Mouse (Mus musculus) liver, embryonic 11.5 days (tissue): ENCODE data around the gene Scn1a. TPM values are rescaled to one million over a fixed set of nuclear protein-coding genes. Genes with fewer than 3 reads are reported as not detected.

Experiments used
- ATAC-seq: fragments of 200-750 bp; cut with Nextera tagmentation; replicated peaks from 2 replicates; pipeline ENCODE4 v1.8.0; 2017; ENCODE audit warnings: moderate number of reproducible peaks, mild to moderate bottlenecking, moderate TSS enrichment, moderate library complexity; ENCODE audit not compliant: low FRiP score
- DNase-seq: peaks from one replicate; pipeline ENCODE4 v3.0.0-alpha.2; 2017; ENCODE audit warnings: low spot score
- H3K27ac ChIP-seq: fragments of 300-500 bp; sonication (generic); 2 replicates; pipeline ENCODE4 v1.5.1; 2014; ENCODE audit warnings: mild to moderate bottlenecking, low read depth, low read length, control low read depth
- H3K27me3 ChIP-seq: fragments of 300-500 bp; sonication (generic); replicated peaks from 2 replicates; pipeline ENCODE4 v1.6.1; 2014; ENCODE audit warnings: low read length, mixed read lengths; ENCODE audit not compliant: control insufficient read depth, insufficient read depth
- H3K36me3 ChIP-seq: fragments of 300-500 bp; sonication (generic); 2 replicates; pipeline ENCODE4 v1.6.1; 2014; ENCODE audit warnings: mild to moderate bottlenecking, low read length, moderate library complexity, mixed read lengths; ENCODE audit not compliant: control insufficient read depth, insufficient read depth
- H3K4me1 ChIP-seq: fragments of 300-500 bp; sonication (generic); replicated peaks from 2 replicates; pipeline ENCODE4 v1.6.1; 2014; ENCODE audit warnings: low read length, mixed read lengths; ENCODE audit not compliant: control insufficient read depth, insufficient read depth
- H3K4me2 ChIP-seq: fragments of 300-500 bp; sonication (generic); 2 replicates; pipeline ENCODE4 v1.6.1; 2014; ENCODE audit warnings: mild to moderate bottlenecking, control low read depth, moderate library complexity
- H3K4me3 ChIP-seq: fragments of 300-500 bp; sonication (generic); 2 replicates; pipeline ENCODE4 v1.5.1; 2014; ENCODE audit warnings: low read depth, low read length, control low read depth
- H3K9ac ChIP-seq: fragments of 300-500 bp; sonication (generic); 2 replicates; pipeline ENCODE4 v1.6.1; 2014; ENCODE audit warnings: low read depth, low read length, control low read depth
- H3K9me3 ChIP-seq: fragments of 300-500 bp; sonication (generic); 2 replicates; pipeline ENCODE4 v1.6.1; 2016; ENCODE audit warnings: low read length, inconsistent platforms, mixed read lengths; ENCODE audit not compliant: control insufficient read depth
- WGBS: fragments of 180-500 bp; shearing (Covaris S2); extraction: QIAGEN DNeasy Blood & Tissue Kit; methylation state at CpG from one replicate; pipeline ENCODE4 v1.1.7; 2014; 5-methylcytosine and 5-hydroxymethylcytosine counted together
- polyA plus RNA-seq: library from polyadenylated mRNA; unstranded; fragments of >200 nt; fragmentation: Nextera tagmentation; extraction: Ambion mirVana; gene quantifications from 2 replicates; pipeline ENCODE4 v1.2.1, GENCODE M21; 2014

The Scn1a gene
- polyA plus RNA-seq, result 0.10 and 0.33 TPM in 2 replicates

DNA sequence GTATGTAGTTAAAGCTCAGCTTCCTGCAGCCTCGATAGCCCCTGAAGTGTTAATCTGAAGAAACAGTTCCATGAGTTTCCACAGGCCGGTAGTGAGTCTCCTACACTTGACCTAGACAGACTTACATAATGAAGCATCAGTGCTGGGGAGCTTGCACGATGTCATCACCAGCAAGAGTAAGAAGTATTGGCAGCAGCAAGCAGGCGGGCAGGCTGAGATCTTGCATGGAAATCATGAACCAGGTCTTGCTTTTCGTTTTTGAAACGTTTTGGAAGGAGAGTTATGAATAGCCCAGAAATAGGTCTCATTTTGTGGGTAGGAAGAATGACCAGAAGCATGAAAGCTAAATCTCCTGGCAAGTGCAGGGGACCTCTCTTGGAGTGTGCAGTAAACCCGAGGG, at the start of gene Scn1a:
Gene Scn1a, minus strand, starts transcription at position 130 of the 400 bp plus-strand sequence.
- no peak within 1 kb of the TSS for H3K9ac ChIP-seq
- no peak within 1 kb of the TSS for H3K4me3 ChIP-seq
- H3K4me2 ChIP-seq, result peak within 1 kb of the TSS; percentile 46
- DNase-seq, result no peak
- no peaks in the 10 kb centered on the region for H3K36me3 ChIP-seq
- no peaks in the 10 kb centered on the region for H3K27me3 ChIP-seq
- no peaks in the 10 kb centered on the region for H3K9me3 ChIP-seq
- no peaks in the 10 kb centered on the region for H3K4me1 ChIP-seq
- WGBS, result 18% methylated on average over 7 of the region's 7 CpGs
- no peak for ATAC-seq
- no peak within 1 kb of the TSS for H3K27ac ChIP-seq

DNA sequence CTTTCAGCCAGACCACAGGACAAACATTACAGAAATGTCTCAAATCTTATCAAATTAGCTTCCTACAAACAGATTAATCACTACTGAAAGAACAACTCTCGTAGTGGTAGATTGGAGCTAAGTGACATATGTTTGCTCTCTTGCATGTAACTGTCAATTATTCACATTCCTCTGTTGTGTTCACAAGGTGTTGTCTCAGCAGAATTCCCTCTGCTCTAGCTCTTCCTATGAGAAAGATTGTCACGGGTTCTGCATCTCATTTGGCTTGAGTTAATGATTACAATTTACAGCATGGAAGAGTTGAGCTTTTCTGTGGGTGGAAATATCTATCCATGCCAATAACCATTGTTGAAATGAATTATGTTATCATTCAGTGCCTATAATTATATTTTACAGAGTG, 37.8 kb upstream of the Scn1a start:
- no peak for ATAC-seq
- H3K27ac ChIP-seq, result no peak overlapping the region
- 51% methylated on average over 2 of the region's 2 CpGs for WGBS

DNA sequence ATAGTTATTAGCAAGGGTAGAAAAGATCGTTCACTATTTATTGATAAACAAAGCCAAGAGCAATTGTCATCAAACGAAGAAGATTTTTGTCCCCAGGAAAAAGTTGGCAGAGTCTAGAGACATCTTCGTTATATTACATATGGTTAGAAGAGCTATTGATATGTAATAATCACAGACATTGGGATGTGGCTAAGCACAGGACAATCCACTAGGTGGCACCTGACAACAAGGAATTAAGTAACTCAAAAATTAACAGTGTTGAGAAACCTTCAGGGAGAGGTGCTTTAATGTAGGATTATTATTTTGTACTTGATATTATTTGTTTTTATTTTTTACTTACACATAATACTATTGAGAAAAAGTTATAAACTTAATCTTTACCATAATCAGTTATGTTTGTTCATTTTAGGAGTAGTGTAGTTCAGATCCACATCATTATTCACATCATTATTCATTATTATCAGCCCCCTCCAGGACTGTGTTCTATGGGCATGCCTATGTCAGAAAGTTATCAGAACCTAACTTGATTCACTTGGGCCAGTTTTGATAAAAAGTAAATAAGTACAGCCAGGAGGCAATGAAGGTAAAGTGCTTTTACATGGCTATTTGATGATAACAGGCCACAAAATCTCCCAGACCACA, 32.7 kb upstream of the Scn1a start:
- Histone ChIP-seq H3K36me3 (no peaks in the 10 kb centered on the region), H3K27ac (no peak overlapping the region), H3K9me3 (no peaks in the 10 kb centered on the region), H3K27me3 (no peaks in the 10 kb centered on the region), H3K4me3 (no peak overlapping the region), H3K9ac (no peak overlapping the region), H3K4me2 (no peak overlapping the region), H3K4me1 (no peaks in the 10 kb centered on the region)
- WGBS, result 44% methylated on average over 3 of the region's 3 CpGs
- ATAC-seq, result no peak
- DNase-seq, result no peak

More for the DNA sequence above, 37.8 kb upstream of the Scn1a start:
- H3K36me3 ChIP-seq, result no peaks in the 10 kb centered on the region
- H3K27me3 ChIP-seq, result no peaks in the 10 kb centered on the region
- no peak overlapping the region for H3K4me3 ChIP-seq
- H3K4me1 ChIP-seq, result no peaks in the 10 kb centered on the region
- no peak overlapping the region for H3K4me2 ChIP-seq
- no peak overlapping the region for H3K9ac ChIP-seq
- no peak for DNase-seq
- H3K9me3 ChIP-seq, result no peaks in the 10 kb centered on the region

DNA sequence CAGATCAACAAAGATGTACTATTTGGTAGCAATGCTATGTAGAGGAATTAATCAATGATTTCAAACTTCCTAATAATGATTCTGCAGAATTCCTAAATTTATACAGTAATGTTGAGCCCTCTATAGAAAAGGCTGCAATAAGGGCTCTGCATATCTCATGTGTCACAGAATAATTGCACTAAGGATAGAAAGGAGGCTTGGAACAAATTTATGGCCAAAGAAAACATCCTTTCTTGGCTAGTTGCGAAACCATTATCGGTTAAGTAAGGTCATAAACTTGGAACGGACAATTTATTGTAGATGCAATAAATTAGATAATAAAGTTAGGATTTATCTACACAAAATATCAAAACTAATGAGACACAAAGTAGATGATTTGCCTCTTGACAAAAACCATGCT, 24.8 kb upstream of the Scn1a start:
- H3K4me2 ChIP-seq, result no peak overlapping the region
- no peak overlapping the region for H3K27ac ChIP-seq
- no peaks in the 10 kb centered on the region for H3K9me3 ChIP-seq
- no peaks in the 10 kb centered on the region for H3K27me3 ChIP-seq
- H3K4me3 ChIP-seq, result no peak overlapping the region
- WGBS, result 74% methylated on average over 3 of the region's 3 CpGs
- DNase-seq (no peak), ATAC-seq (no peak)
- no peaks in the 10 kb centered on the region for H3K4me1 ChIP-seq
- no peaks in the 10 kb centered on the region for H3K36me3 ChIP-seq
- no peak overlapping the region for H3K9ac ChIP-seq

DNA sequence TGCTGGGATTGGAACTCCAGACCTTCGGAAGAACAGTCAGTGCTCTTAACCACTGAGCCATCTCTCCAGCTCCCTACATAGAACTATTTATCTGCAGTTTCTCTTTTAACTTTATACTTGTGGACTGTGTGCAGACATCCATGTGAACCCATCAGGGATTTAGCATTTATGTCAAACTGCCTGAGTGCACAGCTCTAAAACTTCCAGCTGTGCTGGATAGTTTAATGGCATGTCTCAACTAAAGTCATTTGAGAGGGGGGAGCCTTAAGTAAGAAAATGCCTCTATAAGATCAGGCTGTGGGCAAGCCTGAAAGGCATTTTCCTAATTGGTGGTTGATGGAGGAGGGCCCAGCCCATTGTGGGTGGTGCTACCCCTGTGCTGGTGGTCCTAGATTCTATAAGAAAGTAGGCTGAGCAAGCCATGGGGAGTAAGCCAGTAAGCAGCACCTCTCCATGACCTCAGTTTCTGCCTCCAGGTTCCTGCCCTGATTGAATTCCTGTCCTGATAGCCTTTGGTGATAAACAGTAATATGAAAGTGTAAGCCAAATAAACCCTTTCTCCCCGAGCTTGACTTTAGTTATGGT, 24.3 kb upstream of the Scn1a start:
- Histone ChIP-seq H3K27ac (no peak overlapping the region), H3K9ac (no peak overlapping the region), H3K4me3 (no peak overlapping the region), H3K27me3 (no peaks in the 10 kb centered on the region), H3K36me3 (no peaks in the 10 kb centered on the region), H3K4me1 (no peaks in the 10 kb centered on the region), H3K9me3 (no peaks in the 10 kb centered on the region), H3K4me2 (no peak overlapping the region)
- 75% methylated on average over 2 of the region's 2 CpGs for WGBS
- no peak for ATAC-seq
- DNase-seq, result no peak

DNA sequence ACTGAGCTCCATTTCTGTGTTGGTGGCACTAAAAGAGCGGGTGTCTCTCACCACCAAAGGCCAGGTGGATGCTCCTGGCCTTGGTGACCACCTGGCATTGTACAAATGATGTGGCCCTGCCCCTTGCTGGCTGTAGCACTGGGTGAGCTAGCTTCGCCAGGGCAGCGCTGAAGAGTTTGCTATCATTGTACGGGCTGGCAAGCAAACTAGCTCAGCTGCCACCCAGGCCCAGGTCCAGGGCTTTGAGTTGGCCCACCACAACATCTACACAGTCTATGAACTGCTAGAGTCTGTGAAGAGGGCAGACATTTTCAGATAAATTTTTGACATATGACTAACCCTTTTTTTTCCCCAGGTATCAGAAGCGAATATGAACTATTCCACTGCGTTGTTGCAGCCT, 23.3 kb upstream of the Scn1a start:
- Histone ChIP-seq H3K4me3 (no peak overlapping the region), H3K27ac (no peak overlapping the region), H3K4me1 (no peaks in the 10 kb centered on the region), H3K36me3 (no peaks in the 10 kb centered on the region), H3K9ac (no peak overlapping the region), H3K9me3 (no peaks in the 10 kb centered on the region), H3K27me3 (no peaks in the 10 kb centered on the region), H3K4me2 (no peak overlapping the region)
- DNase-seq (no peak), ATAC-seq (no peak)
- WGBS, result 85% methylated on average over 6 of the region's 6 CpGs

DNA sequence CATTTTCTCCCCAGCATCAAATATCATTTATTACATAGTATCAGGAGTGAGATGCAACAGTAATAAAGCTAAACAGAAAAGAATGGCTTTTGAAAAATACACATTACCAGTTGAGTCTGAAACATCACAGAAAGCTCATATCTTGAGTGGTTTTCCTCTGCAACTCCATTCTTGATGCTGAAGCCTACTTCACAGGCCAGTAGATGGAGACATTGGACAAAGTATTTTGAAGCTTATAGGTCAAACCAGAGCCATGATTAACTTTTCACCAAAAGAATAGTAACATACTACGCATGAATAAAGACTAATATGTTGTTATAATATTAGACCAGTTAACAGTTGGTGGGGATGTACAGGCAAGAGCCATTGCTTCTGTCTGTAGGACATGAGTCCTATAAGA, 21.8 kb upstream of the Scn1a start:
- no peak overlapping the region for H3K27ac ChIP-seq
- H3K4me2 ChIP-seq, result no peak overlapping the region
- H3K27me3 ChIP-seq, result no peaks in the 10 kb centered on the region
- ATAC-seq (no peak), DNase-seq (no peak)
- H3K36me3 ChIP-seq, result no peaks in the 10 kb centered on the region
- no peak overlapping the region for H3K9ac ChIP-seq
- H3K4me1 ChIP-seq, result no peaks in the 10 kb centered on the region
- H3K9me3 ChIP-seq, result no peaks in the 10 kb centered on the region
- H3K4me3 ChIP-seq, result no peak overlapping the region
- WGBS, result 94% methylated on average over 1 of the region's 1 CpGs

DNA sequence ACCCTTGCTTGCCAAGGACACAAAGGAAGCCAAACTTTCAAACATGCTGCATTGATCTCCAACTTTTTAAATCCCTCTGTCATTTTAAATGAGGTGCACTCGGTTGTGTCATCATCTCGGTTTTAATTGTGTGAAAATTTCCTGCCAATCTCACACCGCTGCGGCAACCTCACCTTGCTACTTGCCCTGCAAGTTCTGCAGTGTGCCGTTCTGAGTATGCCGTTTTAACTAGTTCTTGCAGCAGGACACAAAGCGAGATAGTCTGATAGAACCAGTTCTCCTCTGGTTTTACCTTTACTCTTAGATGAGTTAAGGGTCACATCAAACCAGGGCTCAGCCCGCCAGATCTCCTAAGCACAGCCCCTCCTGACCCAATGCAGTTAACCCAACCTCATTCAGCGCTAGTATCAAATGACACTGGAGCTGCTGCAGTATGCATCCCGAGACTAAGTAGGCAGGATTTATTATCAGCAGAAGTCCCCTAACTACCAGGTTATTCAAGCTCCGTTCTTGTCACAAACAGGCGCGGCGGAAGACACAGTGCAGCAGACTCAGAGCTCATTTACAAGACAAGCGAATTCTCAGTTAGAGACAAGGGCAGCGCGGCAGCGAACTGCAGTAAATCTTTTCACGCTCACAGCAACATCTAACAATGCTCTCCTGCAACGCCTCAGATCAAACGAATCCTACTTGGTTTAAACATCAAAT, 722 bp downstream of the Scn1a start:
- Histone ChIP-seq H3K9me3 (no peaks in the 10 kb centered on the region), H3K27me3 (no peaks in the 10 kb centered on the region), H3K4me1 (no peaks in the 10 kb centered on the region), H3K27ac (no peak overlapping the region), H3K4me2 (peak overlapping the region; percentile 46), H3K9ac (no peak overlapping the region), H3K36me3 (no peaks in the 10 kb centered on the region), H3K4me3 (no peak overlapping the region)
- DNase-seq (no peak), ATAC-seq (no peak)
- 12% methylated on average over 21 of the region's 21 CpGs for WGBS

DNA sequence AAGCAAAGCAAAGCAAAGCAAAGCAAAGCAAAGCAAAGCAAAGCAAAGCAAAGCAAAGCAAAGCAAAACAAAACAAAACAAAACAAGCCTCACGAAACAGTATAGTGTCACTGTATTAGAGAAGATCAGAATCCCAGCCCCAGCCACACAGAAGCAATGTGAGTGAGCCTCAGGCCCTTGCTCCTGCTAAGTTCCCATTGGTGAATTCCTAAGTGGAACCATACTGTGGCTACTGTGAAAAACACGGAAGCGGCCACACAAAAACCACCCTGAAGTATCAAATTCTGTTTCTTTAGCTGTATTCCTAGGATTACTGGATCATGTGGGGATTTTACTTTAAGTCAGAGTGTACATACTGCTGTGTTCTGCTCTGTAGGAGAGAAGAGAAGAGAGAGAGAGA, 4.4 kb downstream of the Scn1a start:
- DNase-seq, result no peak
- Histone ChIP-seq H3K27me3 (no peaks in the 10 kb centered on the region), H3K9ac (no peak overlapping the region), H3K4me2 (no peak overlapping the region), H3K27ac (no peak overlapping the region), H3K4me3 (no peak overlapping the region), H3K36me3 (no peaks in the 10 kb centered on the region), H3K4me1 (no peaks in the 10 kb centered on the region), H3K9me3 (no peaks in the 10 kb centered on the region)
- 68% methylated on average over 3 of the region's 3 CpGs for WGBS
- ATAC-seq, result no peak
